Comparison of ENCODE assay signal across 11 mouse cellular contexts in the genomic region with DNA sequence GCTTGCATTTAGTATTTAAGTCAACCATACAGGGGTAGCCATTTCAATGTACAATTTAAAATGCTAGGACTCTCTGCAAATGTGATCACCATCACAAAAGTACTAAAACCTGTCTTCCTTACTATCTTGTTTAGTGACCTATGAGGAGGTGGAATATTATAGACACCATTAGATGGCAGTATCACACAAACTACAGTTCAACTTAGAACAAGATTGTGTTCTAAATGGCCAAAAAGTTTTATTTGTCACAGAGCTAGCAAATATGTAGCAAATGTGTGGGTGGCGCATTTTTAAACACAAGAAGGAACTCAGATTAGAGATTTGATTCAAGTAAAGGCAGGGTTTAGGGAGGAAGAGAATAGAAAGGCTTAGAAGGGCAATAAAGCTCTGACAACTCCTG.
DNase-seq lines count a peak whose midpoint lies in the region; ATAC-seq and TF ChIP-seq lines count a peak whose summit lies in the region.
"Had no signal": no experiment of that assay in that cellular context is flagged by ENCODE, and none has a peak within 500 bp of the region (broad histone marks: within the 10 kb centered on the region; RNA-seq: fewer than 3 reads in every experiment).

No protein-coding gene starts in this region.

- TF ChIP-seq EP300 in MEL (IDR thresholded peaks at IDR 0.05; ENCODE audit: low read depth in 1 of 2, low read length in 2 of 2), result no peak

- H3K36me3 ChIP-seq in embryonic facial prominence, embryonic 11.5 days (replicated peaks; ENCODE audit: control insufficient read depth, insufficient read depth, low read depth, low read length), result no peaks in the 10 kb centered on the region
- H3K36me3 ChIP-seq in embryonic facial prominence, embryonic 10.5 days (replicated peaks), result no peaks in the 10 kb centered on the region
- no peaks in the 10 kb centered on the region for H3K36me3 ChIP-seq in MEL (ENCODE audit: control insufficient read depth in 1 of 2, insufficient read depth in 2 of 2, low read length in 2 of 2)
- no peaks in the 10 kb centered on the region for H3K36me3 ChIP-seq in hindbrain, postnatal 0 days (ENCODE audit: insufficient read depth, low read length)
- H3K36me3 ChIP-seq: embryonic facial prominence, embryonic 15.5 days; limb, embryonic 12.5 days had no signal

- TF ChIP-seq RAD21 in MEL (IDR thresholded peaks at IDR 0.05; ENCODE audit: low read depth, low read length), result peak; percentile 60

- no peaks in the 10 kb centered on the region for H3K79me2 ChIP-seq in MEL (ENCODE audit: control insufficient read depth, insufficient read depth, low read length, poor library complexity)

- 52% methylated on average over 1 of the region's 1 CpGs for WGBS in embryonic facial prominence, embryonic 11.5 days
- WGBS in embryonic facial prominence, embryonic 10.5 days, result 45% methylated on average over 1 of the region's 1 CpGs
- WGBS in hindbrain, postnatal 0 days, result 51% methylated on average over 1 of the region's 1 CpGs

- no peaks in the 10 kb centered on the region for H3K27me3 ChIP-seq in embryonic facial prominence, embryonic 11.5 days (ENCODE audit: control insufficient read depth, insufficient read depth, low read length)
- peaks cover 8% of the 10 kb centered on the region for H3K27me3 ChIP-seq in embryonic facial prominence, embryonic 10.5 days (replicated peaks; ENCODE audit: low read depth, poor library complexity, severe bottlenecking)
- no peaks in the 10 kb centered on the region for H3K27me3 ChIP-seq in MEL (ENCODE audit: control insufficient read depth in 1 of 2, insufficient read depth in 2 of 2, low read length in 2 of 2)
- H3K27me3 ChIP-seq in hindbrain, postnatal 0 days (ENCODE audit: insufficient read depth, low read length), result 0 out of 2 replicates have a peak, but pooled peaks cover 3% of the 10 kb centered on the region

- no peak overlapping the region for H3K4me2 ChIP-seq in embryonic facial prominence, embryonic 11.5 days (ENCODE audit: low read depth, low read length)
- no peak overlapping the region for H3K4me2 ChIP-seq in hindbrain, postnatal 0 days (ENCODE audit: low read depth, low read length)
- H3K4me2 ChIP-seq: embryonic facial prominence, embryonic 15.5 days; limb, embryonic 12.5 days had no signal

- H3K4me1 ChIP-seq in embryonic facial prominence, embryonic 11.5 days (ENCODE audit: control insufficient read depth, insufficient read depth, low read length), result no peaks in the 10 kb centered on the region
- H3K4me1 ChIP-seq in embryonic facial prominence, embryonic 10.5 days, result peaks cover 7% of the 10 kb centered on the region
- H3K4me1 ChIP-seq in MEL (ENCODE audit: control insufficient read depth in 1 of 2, insufficient read depth in 2 of 2, low read length in 2 of 2), result no peaks in the 10 kb centered on the region
- no peaks in the 10 kb centered on the region for H3K4me1 ChIP-seq in hindbrain, postnatal 0 days (ENCODE audit: insufficient read depth, low read length)
- H3K4me1 ChIP-seq: embryonic facial prominence, embryonic 15.5 days had no signal

- TF ChIP-seq POLR2A in MEL (IDR thresholded peaks at IDR 0.05; ENCODE audit: control insufficient read depth in 1 of 2, insufficient read depth in 1 of 2, low read depth in 1 of 2, low read length in 2 of 2, poor library complexity in 1 of 2), result no peak

- H3K4me3 ChIP-seq in embryonic facial prominence, embryonic 11.5 days (ENCODE audit: low read depth, low read length), result no peak overlapping the region
- H3K4me3 ChIP-seq in embryonic facial prominence, embryonic 10.5 days, result no peak overlapping the region
- H3K4me3 ChIP-seq in layer of hippocampus, adult 2 months, result no peak overlapping the region
- no peak overlapping the region for H3K4me3 ChIP-seq in MEL (ENCODE audit: control insufficient read depth in 1 of 2, insufficient read depth in 1 of 2, low read depth in 2 of 2, low read length in 2 of 2)
- H3K4me3 ChIP-seq in hindbrain, postnatal 0 days (ENCODE audit: low read length), result no peak overlapping the region
- H3K4me3 ChIP-seq: embryonic facial prominence, embryonic 15.5 days; limb, embryonic 12.5 days had no signal

- no peak overlapping the region for H3K9ac ChIP-seq in embryonic facial prominence, embryonic 11.5 days (replicated peaks; ENCODE audit: low read length)
- no peak overlapping the region for H3K9ac ChIP-seq in MEL (ENCODE audit: control insufficient read depth, low read depth, low read length, poor library complexity, severe bottlenecking)
- H3K9ac ChIP-seq in hindbrain, postnatal 0 days (replicated peaks; ENCODE audit: low read length), result no peak overlapping the region
- H3K9ac ChIP-seq: embryonic facial prominence, embryonic 15.5 days; limb, embryonic 12.5 days had no signal

- no peak overlapping the region for H3K27ac ChIP-seq in embryonic facial prominence, embryonic 11.5 days (replicated peaks; ENCODE audit: low read depth, low read length)
- no peak overlapping the region for H3K27ac ChIP-seq in embryonic facial prominence, embryonic 10.5 days (replicated peaks)
- no peak overlapping the region for H3K27ac ChIP-seq in layer of hippocampus, adult 2 months
- no peak overlapping the region for H3K27ac ChIP-seq in MEL (ENCODE audit: control insufficient read depth, low read depth, low read length)
- no peak overlapping the region for H3K27ac ChIP-seq in hindbrain, postnatal 0 days
- H3K27ac ChIP-seq: embryonic facial prominence, embryonic 15.5 days; limb, embryonic 12.5 days had no signal

- peak; percentile 75 for TF ChIP-seq CTCF in layer of hippocampus, adult 2 months (conservative IDR thresholded peaks at IDR 0.05)
- TF ChIP-seq CTCF in MEL (IDR thresholded peaks at IDR 0.05 in 2 of 3, conservative IDR thresholded peaks at IDR 0.05 in 1 of 3; ENCODE audit: control insufficient read depth in 1 of 3, insufficient read depth in 1 of 3, low read depth in 2 of 3, low read length in 3 of 3, poor library complexity in 1 of 3, severe bottlenecking in 1 of 3), result peak in 1 of 3 experiments; percentile 48; a peak in 2 of 6 replicates
- peak; percentile 76 for TF ChIP-seq CTCF in hindbrain, postnatal 0 days (IDR thresholded peaks at IDR 0.05; ENCODE audit: low read depth)

- ATAC-seq in embryonic facial prominence, embryonic 11.5 days (replicated peaks; ENCODE audit: insufficient number of reproducible peaks, low FRiP score, low TSS enrichment, low read depth), result no peak
- ATAC-seq in hindbrain, postnatal 0 days, result peak; percentile 58; the same call in 1 of the 2 replicates

- DNase-seq in embryonic facial prominence, embryonic 11.5 days (ENCODE audit: low spot score), result peak; percentile 60
- DNase-seq in embryonic facial prominence, embryonic 10.5 days (ENCODE audit: low spot score), result no peak
- DNase-seq in layer of hippocampus, adult 2 months (ENCODE audit: low spot score in 2 of 2), result no peak
- no peak for DNase-seq in layer of hippocampus, adult 9-11 months
- peak; percentile 23 for DNase-seq in MEL (ENCODE audit: low read depth, low spot score)
- peak; percentile 78 for DNase-seq in hindbrain, postnatal 0 days (ENCODE audit: low spot score)
- DNase-seq in spleen, postnatal 36 days (ENCODE audit: low spot score in 2 of 2), result no peak
- no peak for DNase-seq in ovary, postnatal 14 days (ENCODE audit: low spot score)
- DNase-seq: heart, postnatal 14 days had no signal

- H3K9me3 ChIP-seq in embryonic facial prominence, embryonic 11.5 days (replicated peaks; ENCODE audit: control insufficient read depth, low read length), result no peaks in the 10 kb centered on the region
- no peaks in the 10 kb centered on the region for H3K9me3 ChIP-seq in embryonic facial prominence, embryonic 10.5 days
- H3K9me3 ChIP-seq in MEL (replicated peaks; ENCODE audit: insufficient read depth, low read length), result no peaks in the 10 kb centered on the region
- no peaks in the 10 kb centered on the region for H3K9me3 ChIP-seq in hindbrain, postnatal 0 days (ENCODE audit: low read length)
- H3K9me3 ChIP-seq: embryonic facial prominence, embryonic 15.5 days; limb, embryonic 12.5 days had no signal

TF ChIP-seq in MEL, 35 proteins besides CTCF, POLR2A, EP300 and RAD21:
- TF ChIP-seq USF2 (IDR thresholded peaks at IDR 0.05; ENCODE audit: borderline replicate concordance in 1 of 2, insufficient read depth in 1 of 2, low read depth in 1 of 2, low read length in 2 of 2) (no peak), ELF1 (IDR thresholded peaks at IDR 0.05; ENCODE audit: low read depth, low read length) (no peak), SMC3 (IDR thresholded peaks at IDR 0.05; ENCODE audit: low read depth, low read length) (peak; percentile 43), KAT2A (conservative IDR thresholded peaks at IDR 0.05; ENCODE audit: low read depth, low read length) (no peak), ZC3H11A (IDR thresholded peaks at IDR 0.05; ENCODE audit: low read depth, low read length) (peak; percentile 22; the same call in 1 of the 2 replicates), UBTF (IDR thresholded peaks at IDR 0.05; ENCODE audit: borderline replicate concordance, insufficient read depth, low read depth, low read length) (no peak), JUND (IDR thresholded peaks at IDR 0.05; ENCODE audit: low read depth, low read length) (no peak), E2F4 (IDR thresholded peaks at IDR 0.05; ENCODE audit: borderline replicate concordance, low read depth, low read length) (no peak)

Comparison
In these comparisons a context has a peak if more than half of its experiments do, and no peak if none do; other contexts are left out.
1. DNase-seq: peak in embryonic facial prominence, embryonic 11.5 days (single experiment), MEL (single experiment) and hindbrain, postnatal 0 days (single experiment); none in embryonic facial prominence, embryonic 10.5 days (single experiment), layer of hippocampus, adult 2 months (0 of 2), layer of hippocampus, adult 9-11 months (single experiment), spleen, postnatal 36 days (0 of 2) and ovary, postnatal 14 days (single experiment).